Mouse (Mus musculus) urinary bladder, postnatal 0 days (tissue): ENCODE measurements around the gene Ankfn1. TPM values are rescaled to one million over a fixed set of nuclear protein-coding genes. Genes with fewer than 3 reads are reported as not detected.

Experiments used
- polyA plus RNA-seq: library from polyadenylated mRNA; unstranded; fragments of >200 nt; fragmentation: Nextera tagmentation; extraction: Ambion mirVana; gene quantifications from 2 replicates; pipeline ENCODE4 v1.2.1, GENCODE M21; 2015

Gene Ankfn1
- polyA plus RNA-seq: 1.5 and 1.9 TPM in 2 replicates

DNA sequence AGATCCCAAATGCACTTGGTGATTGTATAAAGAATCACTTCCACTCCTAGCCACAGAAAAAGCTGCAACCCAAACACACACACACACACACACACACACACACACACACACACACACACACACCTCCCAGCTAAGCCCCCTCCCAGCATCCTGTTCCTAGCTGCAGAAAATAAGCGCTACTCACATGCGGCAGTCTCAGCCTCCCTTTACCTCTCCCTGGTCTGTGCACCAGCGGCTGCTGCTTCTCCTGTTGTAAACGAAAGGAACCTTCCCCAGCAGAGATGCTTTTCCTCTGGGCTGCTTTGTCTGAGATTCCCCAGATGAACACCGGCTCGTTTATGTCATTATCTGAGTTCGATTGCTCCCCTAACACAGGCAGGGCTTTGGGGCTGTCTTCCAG, at the start of gene Ankfn1:
Gene Ankfn1 (minus strand): TSS at position 223 of the 400 bp plus-strand sequence.

Other genes with a start within 250 kb of the Ankfn1 start
- gene Pctp, start 225.2 kb upstream of the Ankfn1 start, polyA plus RNA-seq: 6.5 and 6.7 TPM in 2 replicates